Mouse (Mus musculus): Measurements from ENCODE around the gene 4933414I15Rik. TPM values are rescaled to one million over a fixed set of nuclear protein-coding genes. Genes with fewer than 3 reads are reported as not detected.

The 4933414I15Rik gene
- polyA plus RNA-seq, 1 experiment = not detected

GRCm38 (mm10) chr11:50938435-50938834 lies 5.1 kb downstream of the 4933414I15Rik start:
- peaks cover 17% of the 10 kb centered on the region for H3K9me3 ChIP-seq (ENCODE audit: control insufficient read depth, low read length)
- H3K27me3 ChIP-seq (ENCODE audit: control insufficient read depth) = no peaks in the 10 kb centered on the region
- no peak for TF ChIP-seq TAL1 (IDR thresholded peaks at IDR 0.05; ENCODE audit: low read length)
- no peak for TF ChIP-seq GATA1 (IDR thresholded peaks at IDR 0.05; ENCODE audit: low read length)
- H3K4me3 ChIP-seq (replicated peaks) = no peak overlapping the region
- H3K36me3 ChIP-seq (ENCODE audit: control insufficient read depth) = no peaks in the 10 kb centered on the region
- no peaks in the 10 kb centered on the region for H3K4me1 ChIP-seq (ENCODE audit: control insufficient read depth)

DNA sequence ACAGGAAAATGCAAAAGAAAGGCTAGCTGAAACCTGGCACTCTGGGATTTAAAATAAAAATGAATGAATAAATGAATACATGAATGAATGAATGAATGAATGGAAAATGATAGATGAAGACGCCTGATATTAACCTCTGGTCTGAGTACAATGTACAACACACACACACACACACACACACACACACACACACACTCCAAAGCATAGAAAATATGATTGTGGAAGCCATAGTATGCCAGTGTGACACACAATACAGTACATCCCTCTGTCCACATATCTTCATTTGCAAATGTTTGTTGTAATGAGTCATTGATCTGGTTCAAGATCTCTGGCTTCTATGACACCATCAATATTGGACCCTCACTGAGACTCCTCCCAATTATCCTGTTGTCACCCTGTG lies 11.5 kb downstream of the 4933414I15Rik start:
- Histone ChIP-seq H3K4me1 (ENCODE audit: control insufficient read depth) (peaks cover 12% of the 10 kb centered on the region), H3K27me3 (ENCODE audit: control insufficient read depth) (peaks cover 22% of the 10 kb centered on the region), H3K36me3 (ENCODE audit: control insufficient read depth) (no peaks in the 10 kb centered on the region), H3K9me3 (ENCODE audit: control insufficient read depth, low read length) (no peaks in the 10 kb centered on the region), H3K4me3 (replicated peaks) (no peak overlapping the region)
- TF ChIP-seq GATA1 (IDR thresholded peaks at IDR 0.05; ENCODE audit: low read length) = no peak
- no peak for TF ChIP-seq TAL1 (IDR thresholded peaks at IDR 0.05; ENCODE audit: low read length)

GRCm38 (mm10) chr11:50931451-50931866 lies 12.1 kb downstream of the 4933414I15Rik start, which contains the start of gene Zfp354b:
Gene Zfp354b (minus strand): TSS chr11:50931633.
- Histone ChIP-seq H3K4me3 (replicated peaks) (peak within 1 kb of the TSS; percentile 61), H3K4me1 (ENCODE audit: control insufficient read depth) (peaks cover 12% of the 10 kb centered on the region), H3K27me3 (ENCODE audit: control insufficient read depth) (peaks cover 22% of the 10 kb centered on the region), H3K9me3 (ENCODE audit: control insufficient read depth, low read length) (no peaks in the 10 kb centered on the region), H3K36me3 (ENCODE audit: control insufficient read depth) (no peaks in the 10 kb centered on the region)
- TF ChIP-seq TAL1 (IDR thresholded peaks at IDR 0.05; ENCODE audit: low read length) (no peak), GATA1 (IDR thresholded peaks at IDR 0.05; ENCODE audit: low read length) (no peak)

GRCm38 (mm10) chr11:50931021-50931420 lies 12.5 kb downstream of the 4933414I15Rik start:
- no peaks in the 10 kb centered on the region for H3K36me3 ChIP-seq (ENCODE audit: control insufficient read depth)
- peak overlapping the region; percentile 61 for H3K4me3 ChIP-seq (replicated peaks)
- H3K9me3 ChIP-seq (ENCODE audit: control insufficient read depth, low read length) = no peaks in the 10 kb centered on the region
- no peak for TF ChIP-seq TAL1 (IDR thresholded peaks at IDR 0.05; ENCODE audit: low read length)
- no peak for TF ChIP-seq GATA1 (IDR thresholded peaks at IDR 0.05; ENCODE audit: low read length)
- H3K4me1 ChIP-seq (ENCODE audit: control insufficient read depth) = peaks cover 12% of the 10 kb centered on the region
- H3K27me3 ChIP-seq (ENCODE audit: control insufficient read depth) = peaks cover 22% of the 10 kb centered on the region

GRCm38 (mm10) chr11:50930469-50931014 lies 13.0 kb downstream of the 4933414I15Rik start:
- TF ChIP-seq GATA1 (IDR thresholded peaks at IDR 0.05; ENCODE audit: low read length) (no peak), TAL1 (IDR thresholded peaks at IDR 0.05; ENCODE audit: low read length) (no peak)
- Histone ChIP-seq H3K27me3 (ENCODE audit: control insufficient read depth) (peaks cover 22% of the 10 kb centered on the region), H3K36me3 (ENCODE audit: control insufficient read depth) (no peaks in the 10 kb centered on the region), H3K4me3 (replicated peaks) (peak overlapping the region; percentile 61), H3K9me3 (ENCODE audit: control insufficient read depth, low read length) (no peaks in the 10 kb centered on the region), H3K4me1 (ENCODE audit: control insufficient read depth) (peaks cover 12% of the 10 kb centered on the region)

GRCm38 (mm10) chr11:50915671-50916320 lies 27.8 kb downstream of the 4933414I15Rik start, which contains the start of gene Zfp2:
Gene Zfp2 (minus strand): TSS chr11:50916165.
- Histone ChIP-seq H3K36me3 (ENCODE audit: control insufficient read depth) (peaks cover 11% of the 10 kb centered on the region), H3K9me3 (ENCODE audit: control insufficient read depth, low read length) (peaks cover 2% of the 10 kb centered on the region), H3K4me1 (ENCODE audit: control insufficient read depth) (peaks cover 8% of the 10 kb centered on the region), H3K4me3 (replicated peaks) (peak within 1 kb of the TSS; percentile 77), H3K27me3 (ENCODE audit: control insufficient read depth) (no peaks in the 10 kb centered on the region)
- no peak for TF ChIP-seq TAL1 (IDR thresholded peaks at IDR 0.05; ENCODE audit: low read length)
- no peak for TF ChIP-seq GATA1 (IDR thresholded peaks at IDR 0.05; ENCODE audit: low read length)

DNA sequence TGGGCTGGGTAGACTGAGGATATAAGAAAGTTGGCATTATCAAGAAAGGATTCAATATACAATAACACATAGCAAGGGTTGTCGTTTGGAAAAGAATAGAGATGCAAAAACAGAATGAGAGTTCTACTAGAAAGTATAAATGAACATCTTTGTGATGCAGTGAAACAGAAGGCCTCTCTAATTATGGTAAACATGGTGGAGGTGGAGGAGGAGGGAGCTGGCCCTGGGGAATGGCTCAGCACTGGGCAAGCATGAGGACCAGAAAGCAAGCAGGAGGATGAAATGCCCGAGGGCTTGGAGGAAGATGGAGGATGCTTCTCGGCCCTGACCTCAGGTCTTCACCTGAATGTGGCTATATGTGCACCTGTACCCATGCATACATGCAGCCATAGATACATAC lies 29.1 kb downstream of the 4933414I15Rik start:
- H3K9me3 ChIP-seq (ENCODE audit: control insufficient read depth, low read length) = peaks cover 2% of the 10 kb centered on the region
- peaks cover 19% of the 10 kb centered on the region for H3K36me3 ChIP-seq (ENCODE audit: control insufficient read depth)
- TF ChIP-seq TAL1 (IDR thresholded peaks at IDR 0.05; ENCODE audit: low read length) (no peak), GATA1 (IDR thresholded peaks at IDR 0.05; ENCODE audit: low read length) (no peak)
- peaks cover 8% of the 10 kb centered on the region for H3K4me1 ChIP-seq (ENCODE audit: control insufficient read depth)
- H3K27me3 ChIP-seq (ENCODE audit: control insufficient read depth) = no peaks in the 10 kb centered on the region
- H3K4me3 ChIP-seq (replicated peaks) = no peak overlapping the region

DNA sequence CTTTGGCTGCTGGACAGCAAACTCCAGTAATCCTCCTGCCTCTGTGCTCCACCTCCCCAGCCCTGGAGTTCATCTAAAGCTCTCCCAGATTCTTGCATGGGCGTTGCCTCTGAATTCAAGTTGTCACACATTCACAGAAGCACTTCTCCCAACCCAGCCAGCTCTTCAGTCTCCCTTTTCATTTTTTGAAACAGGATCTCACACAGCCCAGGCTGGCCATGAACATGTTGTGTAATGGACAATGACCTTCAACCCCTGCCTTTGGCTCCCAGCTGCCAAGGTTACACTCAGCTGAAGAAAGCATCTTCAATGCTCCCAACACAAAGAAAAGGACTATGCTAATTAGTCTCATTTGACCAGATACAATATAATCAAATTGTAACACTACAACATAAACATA lies 30.3 kb downstream of the 4933414I15Rik start:
- peaks cover 8% of the 10 kb centered on the region for H3K4me1 ChIP-seq (ENCODE audit: control insufficient read depth)
- H3K27me3 ChIP-seq (ENCODE audit: control insufficient read depth) = no peaks in the 10 kb centered on the region
- no peak overlapping the region for H3K4me3 ChIP-seq (replicated peaks)
- H3K9me3 ChIP-seq (ENCODE audit: control insufficient read depth, low read length) = peaks cover 2% of the 10 kb centered on the region
- no peak for TF ChIP-seq TAL1 (IDR thresholded peaks at IDR 0.05; ENCODE audit: low read length)
- no peak for TF ChIP-seq GATA1 (IDR thresholded peaks at IDR 0.05; ENCODE audit: low read length)
- peaks cover 25% of the 10 kb centered on the region for H3K36me3 ChIP-seq (ENCODE audit: control insufficient read depth)

- no peak for TF ChIP-seq GATA1 (IDR thresholded peaks at IDR 0.05; ENCODE audit: low read length)
- TF ChIP-seq TAL1 (IDR thresholded peaks at IDR 0.05; ENCODE audit: low read length) = no peak
- Histone ChIP-seq H3K9me3 (ENCODE audit: control insufficient read depth, low read length) (peaks cover 19% of the 10 kb centered on the region), H3K4me3 (replicated peaks) (no peak overlapping the region), H3K36me3 (ENCODE audit: control insufficient read depth) (peaks cover 51% of the 10 kb centered on the region), H3K27me3 (ENCODE audit: control insufficient read depth) (no peaks in the 10 kb centered on the region), H3K4me1 (ENCODE audit: control insufficient read depth) (no peaks in the 10 kb centered on the region)
Measured at GRCm38 (mm10) chr11:50908136-50908535, 35.4 kb downstream of the 4933414I15Rik start.
